Mouse (Mus musculus) c-Kit-negative CD71-positive TER-119-positive erythroid progenitor cells, embryonic 14.5 days (primary cell): Measurements from ENCODE around the gene Rap1gap.

Experiments used
- DNase-seq: peaks from one replicate; pipeline ENCODE4 v3.0.0-alpha.2; 2013; ENCODE audit warnings: low read depth, low spot score

The Rap1gap gene

GRCm38 (mm10) chr4:137661547-137661946 is 3.0 kb upstream of the Rap1gap start:
- no peak for DNase-seq

GRCm38 (mm10) chr4:137663491-137663890 is 1.0 kb upstream of the Rap1gap start:
- no peak for DNase-seq

DNA sequence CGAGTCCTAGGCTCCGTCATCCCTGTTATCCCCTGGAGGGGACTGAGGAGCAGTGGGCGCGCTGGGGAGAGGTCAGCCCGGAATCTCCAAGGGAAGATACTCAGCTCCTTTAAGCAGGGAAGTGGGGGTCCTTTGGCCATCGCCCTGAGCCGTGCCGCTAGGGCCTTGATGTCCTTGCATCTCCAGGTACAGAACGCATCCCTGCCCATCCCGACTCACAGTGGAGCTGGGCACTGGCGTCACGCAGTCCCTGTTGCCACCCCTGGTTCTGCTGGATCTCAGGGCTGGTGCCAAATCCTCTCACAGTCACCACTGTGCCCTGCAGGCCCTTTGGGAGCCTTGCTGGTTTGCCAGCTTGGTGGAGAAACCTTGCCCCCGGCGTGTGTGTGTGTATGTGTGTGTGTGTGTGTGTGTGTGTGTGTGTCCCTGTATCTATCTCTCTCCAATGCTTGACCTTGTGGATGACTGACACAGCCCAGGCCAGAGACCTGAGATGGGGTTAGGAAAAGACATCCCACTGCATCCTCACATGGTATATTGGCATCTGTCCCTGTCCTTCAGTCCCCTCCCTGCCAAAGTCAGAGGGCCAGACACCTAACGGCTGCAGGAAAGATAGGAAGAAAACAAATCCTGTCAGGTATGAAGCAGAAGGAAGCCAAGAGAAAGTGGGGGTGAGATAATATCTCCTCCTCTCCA is 602 bp downstream of the Rap1gap start:
- DNase-seq = no peak

GRCm38 (mm10) chr4:137665791-137666190 is 1.3 kb downstream of the Rap1gap start:
- DNase-seq = no peak

DNA sequence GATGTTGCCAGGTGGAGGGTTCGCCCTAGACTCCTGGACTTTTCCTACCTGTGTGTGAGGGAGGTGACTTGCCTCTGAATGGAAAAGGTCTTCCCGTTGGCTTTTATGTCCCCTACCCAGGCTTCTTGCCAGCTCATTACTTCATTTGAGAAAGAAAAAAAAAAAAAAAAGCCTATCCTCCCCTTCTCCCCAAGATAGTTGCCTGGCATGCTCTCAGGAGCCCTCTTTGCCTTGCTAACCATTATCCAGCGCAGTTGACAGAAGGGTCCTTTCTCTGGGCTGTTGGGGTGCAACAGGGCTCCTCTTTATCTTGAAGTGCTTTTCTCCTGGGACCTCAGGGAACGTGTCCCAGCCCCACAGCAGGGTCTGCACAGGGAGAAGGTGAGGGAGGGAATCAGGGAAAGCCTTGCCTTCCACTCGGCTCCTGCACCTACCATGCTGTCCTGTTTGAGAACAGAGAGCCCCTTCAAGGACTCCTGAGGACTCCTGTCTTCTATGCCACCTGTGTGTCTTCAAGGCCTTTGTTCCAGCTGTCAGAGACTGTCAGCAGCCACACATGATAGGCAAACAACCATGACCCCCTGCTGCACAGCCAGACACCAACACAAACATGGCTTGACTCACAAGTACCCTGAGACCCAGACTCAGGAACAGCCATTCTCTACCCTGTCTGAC is 1.9 kb downstream of the Rap1gap start:
- no peak for DNase-seq

DNA sequence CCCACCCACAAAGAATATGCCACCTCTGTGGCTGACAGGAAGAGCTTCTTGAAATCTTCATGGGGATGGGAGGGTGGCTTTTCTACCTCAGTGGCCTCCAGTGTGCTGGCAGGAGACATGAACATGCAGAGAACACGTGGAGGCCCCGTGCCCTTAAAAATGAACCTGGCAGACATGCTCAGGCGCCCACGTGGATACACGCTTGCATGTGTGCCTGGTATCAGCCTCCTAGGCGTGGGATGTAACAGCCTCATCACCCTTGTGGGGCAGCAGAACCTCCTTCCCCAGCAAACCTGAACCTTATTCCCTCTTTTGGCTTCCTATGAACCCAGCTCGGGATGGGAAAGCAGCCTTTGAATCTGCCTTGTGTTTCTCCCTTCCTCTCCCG is 2.4 kb downstream of the Rap1gap start:
- DNase-seq = no peak

- no peak for DNase-seq
These were observed 3.2 kb downstream of the Rap1gap start for GRCm38 (mm10) chr4:137667747-137668146.

DNA sequence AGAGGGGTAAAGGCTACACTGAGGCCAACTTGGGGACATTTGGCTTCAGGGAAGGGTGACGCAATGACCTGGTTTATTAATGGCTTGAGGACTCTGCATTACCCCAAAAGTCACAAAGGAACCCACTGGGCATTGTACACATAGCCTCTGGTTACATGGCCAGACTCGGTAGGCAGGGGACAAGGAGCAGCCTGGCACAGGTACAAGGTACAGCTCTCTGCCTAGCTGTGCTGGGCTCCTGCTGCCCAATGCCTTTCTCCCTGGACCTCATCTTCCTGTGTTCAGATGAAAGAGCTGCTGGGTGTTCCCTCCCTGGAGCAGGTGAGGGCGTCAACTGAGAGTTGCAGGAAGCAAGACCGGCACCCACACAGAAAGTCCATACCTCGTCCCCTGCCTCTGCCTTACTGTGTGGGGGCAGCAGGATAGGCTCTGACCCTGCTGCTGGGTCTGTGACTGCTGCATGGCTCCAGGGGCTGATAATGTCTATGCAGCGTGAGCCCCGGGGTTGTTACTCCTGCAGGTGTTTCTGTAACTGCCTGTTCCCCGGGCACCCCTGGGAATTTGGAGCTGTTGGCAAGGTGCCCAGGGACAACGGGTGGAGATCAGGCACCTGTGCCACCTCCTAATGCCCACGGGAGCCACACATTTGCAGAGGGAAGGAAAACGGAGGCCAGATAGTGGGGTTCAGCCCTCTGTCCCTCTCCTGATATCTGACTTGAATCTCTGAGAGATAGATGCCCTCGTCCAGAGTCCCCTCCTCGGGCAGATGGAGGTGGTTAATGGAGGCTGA is 7.4 kb downstream of the Rap1gap start:
- DNase-seq = no peak

DNA sequence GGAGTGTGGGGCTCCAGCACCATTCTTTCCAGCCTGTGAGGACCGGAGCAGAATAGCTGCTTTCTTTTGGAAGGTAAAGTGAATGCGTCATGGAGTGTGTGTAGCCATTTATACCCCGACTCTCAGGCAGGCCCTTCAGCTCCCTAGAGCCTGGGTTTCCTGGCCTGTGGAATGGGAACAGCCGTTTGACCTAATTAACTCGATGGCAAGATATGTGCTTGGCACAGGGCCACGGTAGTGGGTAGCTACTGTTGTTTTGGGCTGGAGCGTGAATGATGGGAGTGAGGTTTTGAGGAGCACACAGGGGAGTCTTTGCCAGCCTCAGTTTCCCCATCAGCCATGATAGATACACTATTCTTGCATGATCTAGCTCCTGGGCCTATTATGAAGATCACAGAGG is 11.0 kb downstream of the Rap1gap start:
- DNase-seq = no peak

DNA sequence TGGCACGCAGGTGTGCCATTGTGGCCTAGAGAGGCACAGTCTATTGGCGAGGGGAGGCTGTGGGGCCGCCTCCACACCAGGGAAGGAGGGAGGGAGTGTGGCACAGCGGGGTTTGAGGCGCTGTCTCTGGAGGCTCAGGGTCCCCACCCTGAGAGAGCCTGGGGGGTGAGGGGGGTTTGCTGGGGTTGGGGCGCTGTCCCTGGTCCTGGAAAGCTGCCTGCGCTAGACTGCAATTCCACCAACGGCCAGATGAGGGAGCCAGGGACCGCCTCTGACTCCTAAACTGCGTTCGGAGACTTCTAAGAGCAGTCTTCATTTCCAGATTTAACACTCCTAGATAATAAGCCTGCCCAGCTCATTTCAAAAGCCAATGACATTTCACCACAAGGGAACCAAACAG is 11.5 kb downstream of the Rap1gap start:
- DNase-seq = no peak

DNA sequence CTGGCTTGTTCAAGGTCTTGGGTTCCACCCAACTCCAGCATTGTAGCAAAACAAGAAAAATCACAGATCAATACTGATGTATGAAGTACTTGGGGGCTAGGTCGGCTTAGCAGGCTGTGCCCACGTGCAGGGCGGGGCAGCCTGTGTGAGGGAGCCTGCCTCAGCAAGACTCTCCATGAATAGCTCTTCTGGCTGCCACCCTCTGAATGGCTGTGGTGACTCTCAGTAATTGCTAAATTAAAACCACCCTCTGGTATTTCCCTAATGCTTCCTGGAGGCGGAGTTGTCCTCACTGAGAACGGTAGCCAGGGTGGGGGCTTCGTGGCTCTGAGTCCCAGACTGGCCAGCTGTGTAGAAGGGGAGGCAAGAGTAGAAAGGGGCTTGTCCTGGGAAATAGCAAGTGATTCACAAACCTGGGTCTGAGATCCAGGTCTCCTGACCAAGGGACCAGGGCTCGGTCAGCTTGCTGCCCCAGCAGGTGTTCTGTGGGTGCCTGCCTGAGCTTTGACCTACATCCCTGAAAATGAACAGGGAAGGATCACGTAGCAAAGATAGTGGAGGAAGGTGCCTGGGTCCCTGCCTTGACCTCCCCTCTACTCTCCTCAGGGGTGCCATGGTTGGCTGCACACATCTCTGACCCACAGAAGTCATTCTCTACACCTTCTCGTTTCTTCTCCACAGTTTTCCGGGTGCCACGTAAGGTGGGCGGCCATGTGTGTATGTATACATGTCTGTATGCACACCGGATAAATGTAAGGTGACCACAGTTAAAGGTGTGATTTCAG is 12.4 kb downstream of the Rap1gap start:
- no peak for DNase-seq

GRCm38 (mm10) chr4:137677906-137678305 is 13.4 kb downstream of the Rap1gap start:
- no peak for DNase-seq

DNA sequence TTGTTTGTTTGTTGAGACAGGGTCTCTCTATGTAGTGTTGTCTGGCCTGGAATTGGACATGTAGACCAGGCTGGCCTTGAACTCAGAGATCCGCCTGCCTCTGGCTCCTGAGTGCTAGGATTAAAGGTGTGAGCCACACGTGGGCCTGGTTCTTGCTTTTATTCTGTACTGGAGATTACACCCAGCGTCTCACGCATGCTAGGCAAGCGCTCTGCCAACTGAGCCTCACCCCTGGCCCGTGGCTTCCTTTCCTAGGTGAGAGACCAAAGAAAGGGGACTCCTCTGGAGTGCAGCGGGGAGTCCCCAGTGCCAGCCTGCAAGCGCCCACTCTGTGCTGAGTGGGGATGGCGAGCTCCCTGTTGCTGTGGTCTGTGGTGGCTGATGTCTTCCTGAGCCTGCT is 14.0 kb downstream of the Rap1gap start:
- DNase-seq = no peak

DNA sequence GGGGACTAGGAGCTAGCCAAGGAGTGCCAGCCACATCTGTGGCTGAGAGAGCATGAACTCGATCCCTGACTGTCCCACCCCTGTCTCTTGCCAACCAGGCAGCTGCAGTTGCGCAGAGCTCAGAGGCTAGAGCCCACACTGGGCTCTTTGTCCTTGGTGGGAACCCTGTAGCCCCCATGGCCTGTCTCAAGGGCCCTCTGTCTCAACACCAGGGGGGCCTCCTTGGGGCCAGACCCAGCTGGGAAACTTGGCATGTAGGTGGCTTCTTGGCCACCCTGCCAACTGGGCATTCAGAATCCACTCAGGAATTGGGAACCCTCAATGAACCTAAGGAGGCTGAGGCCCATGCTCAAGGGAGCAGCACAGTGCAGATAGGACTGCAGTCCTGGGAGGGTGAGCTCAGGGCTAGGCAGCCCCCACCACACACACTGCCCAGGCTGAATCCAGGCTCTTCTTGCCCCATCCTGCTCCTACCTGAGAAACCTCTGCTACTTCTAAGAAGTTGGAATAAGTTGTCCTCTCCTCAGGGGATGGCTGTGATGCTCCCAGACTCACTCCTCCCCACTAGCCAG is 15.5 kb downstream of the Rap1gap start:
- DNase-seq = no peak

DNA sequence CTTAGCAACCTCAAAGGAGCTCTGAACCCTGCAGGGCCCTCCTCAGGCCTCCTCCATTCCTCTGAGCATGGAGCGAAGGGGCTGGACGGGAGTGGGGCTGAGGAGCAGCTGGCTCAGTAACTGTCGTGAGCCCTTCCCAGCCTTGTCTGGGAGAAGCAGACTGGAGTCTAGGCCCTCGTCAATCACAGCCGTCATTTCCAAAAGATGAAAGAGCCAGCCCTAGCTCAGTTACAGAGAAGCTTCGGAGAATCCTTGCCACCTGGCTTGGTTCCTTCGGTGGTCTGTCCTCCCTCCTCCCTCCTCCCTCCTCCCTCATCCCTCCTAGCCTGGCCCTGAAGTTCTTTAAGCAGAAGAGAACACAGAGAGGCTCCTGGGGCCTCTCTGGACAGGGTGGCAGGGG is 16.2 kb downstream of the Rap1gap start:
- DNase-seq = no peak

- no peak for DNase-seq
These were observed 17.0 kb downstream of the Rap1gap start for GRCm38 (mm10) chr4:137681408-137682104.

DNA sequence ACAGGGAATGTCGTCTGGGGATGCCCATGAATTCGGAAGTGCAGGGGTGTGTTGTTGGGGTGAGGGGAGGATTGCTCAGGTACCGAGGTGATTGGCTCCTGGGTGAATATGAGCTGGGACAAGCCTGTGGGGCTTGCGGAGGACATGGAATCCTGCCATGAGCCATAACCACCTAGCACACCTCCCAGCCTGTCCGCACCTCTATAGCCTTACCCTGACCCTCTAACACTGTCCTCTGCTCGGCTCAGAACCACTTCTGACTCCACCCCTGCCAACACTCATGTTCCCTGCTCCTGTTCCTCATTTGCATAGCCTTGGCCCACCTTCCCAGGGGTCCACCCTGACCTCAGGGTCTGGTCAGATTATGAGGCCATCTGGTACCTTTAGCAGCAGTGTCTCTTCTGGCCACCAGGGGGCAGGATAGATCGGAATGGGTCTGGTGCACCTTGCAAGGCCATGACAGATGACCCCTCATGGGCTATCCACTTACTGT is 18.5 kb downstream of the Rap1gap start:
- DNase-seq = peak; percentile 13

DNA sequence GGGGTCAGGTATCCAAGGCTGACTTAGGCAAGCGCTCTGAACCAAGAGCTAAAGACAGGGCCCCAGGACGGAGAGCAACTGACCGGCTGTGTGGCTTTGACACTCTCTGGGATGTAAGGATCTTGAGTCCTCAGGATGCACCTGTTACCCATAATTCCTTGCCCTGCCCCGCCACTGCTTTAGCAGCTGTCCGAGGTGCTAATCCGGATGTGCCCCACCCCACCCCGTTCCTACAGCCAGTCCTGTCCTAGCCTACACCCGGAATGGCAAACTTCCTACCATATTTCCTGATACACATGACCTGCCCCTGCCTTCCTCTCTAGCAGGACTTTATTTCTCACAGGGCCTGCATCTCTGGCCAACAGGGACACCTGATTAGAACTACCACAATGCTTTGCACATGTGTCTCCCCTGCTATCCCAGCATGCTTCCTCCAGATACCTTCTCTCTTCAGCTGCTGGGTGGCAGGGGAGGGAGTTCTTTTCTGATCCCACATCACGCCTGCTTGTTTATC is 20.4 kb downstream of the Rap1gap start:
- DNase-seq = no peak

- no peak for DNase-seq
These were observed 21.8 kb downstream of the Rap1gap start for GRCm38 (mm10) chr4:137686303-137686702.

DNA sequence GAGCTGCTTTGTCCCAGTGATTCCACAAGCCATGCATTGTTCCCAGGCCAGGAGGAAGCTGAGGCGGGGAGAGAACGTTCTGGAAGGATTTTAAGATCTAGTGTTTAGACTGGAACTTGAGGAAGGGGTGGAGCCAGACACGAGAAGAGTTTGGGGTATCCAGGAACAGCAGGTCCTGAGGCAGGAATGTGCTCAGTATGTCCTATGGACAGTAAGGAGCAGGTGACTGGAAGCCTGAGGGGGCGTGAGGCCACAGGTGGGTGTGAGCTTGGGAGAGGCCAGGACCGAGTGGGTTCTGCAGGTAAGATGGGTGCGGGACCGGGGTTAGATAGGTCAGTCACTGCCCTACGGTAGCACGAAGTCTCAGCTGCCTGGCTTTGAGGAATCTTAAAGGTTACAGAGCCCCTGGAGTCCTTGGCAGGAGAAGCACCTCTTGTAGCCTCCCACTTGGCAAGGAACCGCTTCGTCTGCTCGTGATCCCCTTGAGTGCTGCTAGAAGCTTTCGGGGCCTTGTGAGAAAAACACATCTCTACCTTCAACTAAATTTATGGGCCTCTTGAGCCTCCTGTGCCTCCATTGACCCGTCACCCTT is 22.8 kb downstream of the Rap1gap start:
- DNase-seq = no peak
